Mouse (Mus musculus) C2C12 (cell line): ENCODE measurements at regions not wholly inside any gene's neighbourhood (a gene's known extent, or its start where the extent isn't known, plus 50 kb on each side); places are given as distances from the start of the nearest gene placed in this dataset.

Experiments
- CEBPB ChIP-seq: IDR thresholded peaks from one replicate; pipeline ENCODE4 v1.6.1; 2011; ENCODE audit warnings: low read depth, mild to moderate bottlenecking, control low read depth, moderate library complexity
- CTCF ChIP-seq: IDR thresholded peaks from one replicate; pipeline ENCODE4 v1.5.1; 2011; ENCODE audit not compliant: control insufficient read depth, insufficient read depth, insufficient read length
- FOSL1 ChIP-seq: IDR thresholded peaks from one replicate; pipeline ENCODE4 v1.8.0; 2011; ENCODE audit warnings: mild to moderate bottlenecking, low read length; ENCODE audit not compliant: poor library complexity, insufficient read depth, severe bottlenecking
- MAX ChIP-seq: IDR thresholded peaks from one replicate; pipeline ENCODE4 v1.6.1; 2011; ENCODE audit warnings: mild to moderate bottlenecking, control low read depth
- MYOG ChIP-seq: IDR thresholded peaks from one replicate; pipeline ENCODE4 v1.6.1; 2011; ENCODE audit not compliant: control insufficient read depth, insufficient read length; ENCODE audit errors: extremely low read depth
- USF1 ChIP-seq: IDR thresholded peaks from one replicate; pipeline ENCODE4 v1.6.1; 2011; ENCODE audit warnings: low read depth, mild to moderate bottlenecking, control low read depth, moderate library complexity

- TF ChIP-seq CTCF (no peak), USF1 (no peak), FOSL1 (no peak), MAX (no peak), CEBPB (no peak), MYOG (no peak)
These were observed 114.0 kb downstream of the Gm7489 start for GRCm38 (mm10) chr15:53998600-53999290.
